Mouse (Mus musculus) gastrocnemius, adult 18-20 months (tissue): Measurements from ENCODE around the gene Cadm2. TPM values are rescaled to one million over a fixed set of nuclear protein-coding genes. Genes with fewer than 3 reads are reported as not detected.

Experiments used
- DNase-seq: peaks from one replicate; pipeline ENCODE4 v3.0.0; 2021; ENCODE audit warnings: low spot score
- total RNA-seq, 2 experiments: library from RNA; stranded (reverse); gene quantifications; 2 replicates each; pipeline ENCODE4 v1.2.3; 2021

Cadm2 gene
- total RNA-seq, 2 experiments from 2014 or later: 0.66 to 0.96 TPM

- DNase-seq: no peak
Observed at GRCm38 (mm10) chr16:66967686-66968085, 653.0 kb downstream of the Cadm2 start.

- DNase-seq: no peak
Observed at GRCm38 (mm10) chr16:66959146-66959545, 661.6 kb downstream of the Cadm2 start.

GRCm38 (mm10) chr16:66955876-66956275, 664.8 kb downstream of the Cadm2 start:
- DNase-seq: no peak

GRCm38 (mm10) chr16:66936332-66936731, 684.4 kb downstream of the Cadm2 start:
- DNase-seq: no peak

GRCm38 (mm10) chr16:66925517-66925916, 695.2 kb downstream of the Cadm2 start:
- DNase-seq: no peak

GRCm38 (mm10) chr16:66922753-66923152, 698.0 kb downstream of the Cadm2 start:
- DNase-seq: no peak

- no peak for DNase-seq
Observed at GRCm38 (mm10) chr16:66921414-66921915, 699.2 kb downstream of the Cadm2 start.

GRCm38 (mm10) chr16:66919889-66920402, 700.8 kb downstream of the Cadm2 start:
- DNase-seq: no peak

GRCm38 (mm10) chr16:66901801-66902200, 718.9 kb downstream of the Cadm2 start:
- DNase-seq: no peak

GRCm38 (mm10) chr16:66900664-66901063, 720.0 kb downstream of the Cadm2 start:
- DNase-seq: no peak

GRCm38 (mm10) chr16:66892359-66892758, 728.3 kb downstream of the Cadm2 start:
- DNase-seq: no peak

- no peak for DNase-seq
Observed at GRCm38 (mm10) chr16:66891559-66892247, 729.0 kb downstream of the Cadm2 start.

GRCm38 (mm10) chr16:66889907-66890306, 730.8 kb downstream of the Cadm2 start:
- no peak for DNase-seq

- DNase-seq: no peak
Observed at GRCm38 (mm10) chr16:66882597-66882996, 738.1 kb downstream of the Cadm2 start.

GRCm38 (mm10) chr16:66871201-66871600, 749.5 kb downstream of the Cadm2 start:
- no peak for DNase-seq

- DNase-seq: no peak
Observed at GRCm38 (mm10) chr16:66851047-66851446, 769.7 kb downstream of the Cadm2 start.

- no peak for DNase-seq
Observed at GRCm38 (mm10) chr16:66824866-66825265, 795.8 kb downstream of the Cadm2 start.

GRCm38 (mm10) chr16:66811495-66811894, 809.2 kb downstream of the Cadm2 start:
- no peak for DNase-seq

GRCm38 (mm10) chr16:66798204-66798603, 822.5 kb downstream of the Cadm2 start:
- no peak for DNase-seq

- DNase-seq: no peak
Observed at GRCm38 (mm10) chr16:66793067-66793466, 827.6 kb downstream of the Cadm2 start.

- DNase-seq: no peak
Observed at GRCm38 (mm10) chr16:66771883-66772282, 848.8 kb downstream of the Cadm2 start.

GRCm38 (mm10) chr16:66769545-66769944, 851.2 kb downstream of the Cadm2 start:
- DNase-seq: no peak

GRCm38 (mm10) chr16:66768684-66769389, 851.9 kb downstream of the Cadm2 start:
- DNase-seq: no peak
